In genomic region chr7:100733051-100733813, GRCm38 (mm10) we compare ENCODE assay signal across 8 mouse cellular contexts. TPM values are rescaled to one million over a fixed set of nuclear protein-coding genes. Genes with fewer than 3 reads are reported as not detected.
DNase-seq lines count a peak whose midpoint lies in the region; ATAC-seq and TF ChIP-seq lines count a peak whose summit lies in the region.

No protein-coding gene starts in this region.

- H3K36me3 ChIP-seq in forebrain, embryonic 15.5 days = no peaks in the 10 kb centered on the region
- no peaks in the 10 kb centered on the region for H3K36me3 ChIP-seq in intestine, postnatal 0 days (ENCODE audit: control insufficient read depth, insufficient read depth)
- no peaks in the 10 kb centered on the region for H3K36me3 ChIP-seq in hindbrain, embryonic 10.5 days

- H3K4me3 ChIP-seq in forebrain, embryonic 15.5 days = no peak overlapping the region
- H3K4me3 ChIP-seq in intestine, postnatal 0 days (ENCODE audit: low read depth, low read length) = no peak overlapping the region
- H3K4me3 ChIP-seq in hindbrain, embryonic 10.5 days = no peak overlapping the region

- ATAC-seq in forebrain, embryonic 15.5 days (replicated peaks) = peak; percentile 52; the same call in 1 of the 2 replicates
- ATAC-seq in intestine, postnatal 0 days = no peak

- peaks cover 35% of the 10 kb centered on the region for H3K4me1 ChIP-seq in forebrain, embryonic 15.5 days
- H3K4me1 ChIP-seq in intestine, postnatal 0 days (replicated peaks; ENCODE audit: control insufficient read depth, insufficient read depth, low read length) = 0 out of 2 replicates have a peak, but pooled peaks cover 6% of the 10 kb centered on the region
- H3K4me1 ChIP-seq in hindbrain, embryonic 10.5 days (replicated peaks) = peaks cover 5% of the 10 kb centered on the region; the same call in 1 of the 2 replicates

- 47% methylated on average over 7 of the region's 7 CpGs for WGBS in forebrain, embryonic 15.5 days
- 26% methylated on average over 7 of the region's 7 CpGs for WGBS in intestine, postnatal 0 days
- 61% methylated on average over 7 of the region's 7 CpGs for WGBS in hindbrain, embryonic 10.5 days

- intact Hi-C loops in left cerebral cortex, postnatal 4 days (cut with DNase I) = no loop called here

- H3K27me3 ChIP-seq in forebrain, embryonic 15.5 days = no peaks in the 10 kb centered on the region
- H3K27me3 ChIP-seq in intestine, postnatal 0 days (replicated peaks; ENCODE audit: control insufficient read depth, insufficient read depth, low read length) = no peaks in the 10 kb centered on the region
- H3K27me3 ChIP-seq in hindbrain, embryonic 10.5 days (ENCODE audit: insufficient read depth, poor library complexity, severe bottlenecking) = no peaks in the 10 kb centered on the region

- H3K9me3 ChIP-seq in forebrain, embryonic 15.5 days = no peaks in the 10 kb centered on the region
- H3K9me3 ChIP-seq in intestine, postnatal 0 days (ENCODE audit: control insufficient read depth) = no peaks in the 10 kb centered on the region
- no peaks in the 10 kb centered on the region for H3K9me3 ChIP-seq in hindbrain, embryonic 10.5 days

- H3K27ac ChIP-seq in forebrain, embryonic 15.5 days (replicated peaks) = peak overlapping the region; percentile 78
- no peak overlapping the region for H3K27ac ChIP-seq in intestine, postnatal 0 days (ENCODE audit: low read depth, low read length)
- H3K27ac ChIP-seq in hindbrain, embryonic 10.5 days = no peak overlapping the region

- no peak overlapping the region for H3K4me2 ChIP-seq in forebrain, embryonic 15.5 days (replicated peaks)
- peak overlapping the region; percentile 10; the same call in 1 of the 2 replicates for H3K4me2 ChIP-seq in intestine, postnatal 0 days (replicated peaks; ENCODE audit: low read depth)

- TF ChIP-seq CTCF in intestine, postnatal 0 days (IDR thresholded peaks at IDR 0.05; ENCODE audit: low read depth) = no peak

- H3K9ac ChIP-seq in forebrain, embryonic 15.5 days (replicated peaks) = no peak overlapping the region
- no peak overlapping the region for H3K9ac ChIP-seq in intestine, postnatal 0 days (ENCODE audit: low read depth, low read length)

- DNase-seq in left cerebral cortex, postnatal 4 days = peak; percentile 29
- no peak for DNase-seq in left cerebral cortex, adult 9 months (ENCODE audit: low spot score in 2 of 2)
- DNase-seq in brain, adult 2 months (ENCODE audit: low read depth, low spot score) = peak; percentile 79
- peak; percentile 49 for DNase-seq in yolk sac, embryonic 10.5 days (ENCODE audit: low spot score)
- no peak for DNase-seq in hindbrain, embryonic 10.5 days (ENCODE audit: low spot score)
- DNase-seq in kidney, adult 8-10 months = no peak

RNA-seq across cellular contexts. Expression of gene Fam168a, which starts 26.8 kb away (rescaled TPM):
- 100 to 1,000 TPM; 240 to 242 TPM for total RNA-seq in left cerebral cortex, postnatal 4 days (2021)
- polyA plus RNA-seq in forebrain, embryonic 15.5 days (2015; fragmentation: Nextera tagmentation; extraction: Ambion mirVana) = 115 and 116 TPM in 2 replicates
- 13.2 and 14.6 TPM in 2 replicates for polyA plus RNA-seq in intestine, postnatal 0 days (2015; fragmentation: Nextera tagmentation; extraction: Ambion mirVana)
- 30.2 and 47.4 TPM in 2 replicates for polyA plus RNA-seq in hindbrain, embryonic 10.5 days (2016; fragmentation: Nextera tagmentation; extraction: Ambion mirVana)

Comparison
In these comparisons a context has a peak if more than half of its experiments do, and no peak if none do; other contexts are left out.
1. DNase-seq: peak in left cerebral cortex, postnatal 4 days (single experiment), brain, adult 2 months (single experiment) and yolk sac, embryonic 10.5 days (single experiment); none in left cerebral cortex, adult 9 months (0 of 2), hindbrain, embryonic 10.5 days (single experiment) and kidney, adult 8-10 months (0 of 2).